Mouse (Mus musculus): ENCODE measurements around the gene Gm10721.
"Not testable (repeated sequence)": the region's sequence is repeated elsewhere in the genome, so short reads cannot be mapped to it uniquely, and the experiment has no call there.

The Gm10721 gene

GRCm38 (mm10) chr9:3012733-3013279 lies at the start of gene Gm10721:
TSS of gene Gm10721 (plus strand) at chr9:3013140.
- not testable (repeated sequence) for DNase-seq

- DNase-seq = not testable (repeated sequence)
Measured at GRCm38 (mm10) chr9:3000445-3000972, 12.4 kb upstream of the Gm10721 start, which contains the start of gene Gm10722. TSS of gene Gm10722 (plus strand) at chr9:3000922.

GRCm38 (mm10) chr9:3001006-3001405 lies 11.9 kb upstream of the Gm10721 start:
- DNase-seq = peak; percentile 22

GRCm38 (mm10) chr9:3001948-3002659 lies 10.8 kb upstream of the Gm10721 start:
- peak; percentile 99 for DNase-seq

- not testable (repeated sequence) for DNase-seq
Measured at GRCm38 (mm10) chr9:3002794-3003396, 10.0 kb upstream of the Gm10721 start, which contains the start of gene Gm11168. TSS of gene Gm11168 (plus strand) at chr9:3003346.

- not testable (repeated sequence) for DNase-seq
Measured at GRCm38 (mm10) chr9:3006179-3006578, 6.8 kb upstream of the Gm10721 start.

GRCm38 (mm10) chr9:3006636-3007035 lies 6.3 kb upstream of the Gm10721 start:
- DNase-seq = peak; percentile 75

GRCm38 (mm10) chr9:3007272-3007671 lies 5.7 kb upstream of the Gm10721 start:
- not testable (repeated sequence) for DNase-seq

GRCm38 (mm10) chr9:3009331-3009730 lies 3.6 kb upstream of the Gm10721 start:
- not testable (repeated sequence) for DNase-seq

GRCm38 (mm10) chr9:3012054-3012621 lies 802 bp upstream of the Gm10721 start:
- not testable (repeated sequence) for DNase-seq

- not testable (repeated sequence) for DNase-seq
Measured at GRCm38 (mm10) chr9:3015354-3015753, 2.4 kb downstream of the Gm10721 start, which contains the start of gene Gm10720. TSS of gene Gm10720 (plus strand) at chr9:3015654.

GRCm38 (mm10) chr9:3015896-3016295 lies 3.0 kb downstream of the Gm10721 start:
- peak; percentile 0 for DNase-seq

GRCm38 (mm10) chr9:3017108-3017507 lies 4.2 kb downstream of the Gm10721 start, which contains the start of gene Gm10719:
TSS of gene Gm10719 (plus strand) at chr9:3017408.
- DNase-seq = not testable (repeated sequence)

GRCm38 (mm10) chr9:3018944-3019343 lies 6.0 kb downstream of the Gm10721 start:
- peak; percentile 64 for DNase-seq

GRCm38 (mm10) chr9:3019835-3020727 lies 7.1 kb downstream of the Gm10721 start:
- DNase-seq = peak; percentile 74

GRCm38 (mm10) chr9:3022316-3023008 lies 9.5 kb downstream of the Gm10721 start:
- peak; percentile 73 for DNase-seq

GRCm38 (mm10) chr9:3023312-3023984 lies 10.5 kb downstream of the Gm10721 start, which contains the start of gene Gm10718:
TSS of gene Gm10718 (plus strand) at chr9:3023547.
- DNase-seq = peak; percentile 22

- peak; percentile 65 for DNase-seq
Measured at GRCm38 (mm10) chr9:3023985-3024648, 11.2 kb downstream of the Gm10721 start.

- DNase-seq = peak; percentile 57
Measured at GRCm38 (mm10) chr9:3024912-3025467, 12.1 kb downstream of the Gm10721 start, which contains the start of gene Gm10717. TSS of gene Gm10717 (plus strand) at chr9:3025417.

- peak; percentile 64 for DNase-seq
Measured at GRCm38 (mm10) chr9:3025653-3026052, 12.7 kb downstream of the Gm10721 start.

All from lung, postnatal 14 days (tissue).